Mouse (Mus musculus): Measurements from ENCODE around the gene Ptprk. TPM values are rescaled to one million over a fixed set of nuclear protein-coding genes. Genes with fewer than 3 reads are reported as not detected.

Gene Ptprk
- polyA plus RNA-seq, 1 experiment from 2014 or later = 22.3 TPM

DNA sequence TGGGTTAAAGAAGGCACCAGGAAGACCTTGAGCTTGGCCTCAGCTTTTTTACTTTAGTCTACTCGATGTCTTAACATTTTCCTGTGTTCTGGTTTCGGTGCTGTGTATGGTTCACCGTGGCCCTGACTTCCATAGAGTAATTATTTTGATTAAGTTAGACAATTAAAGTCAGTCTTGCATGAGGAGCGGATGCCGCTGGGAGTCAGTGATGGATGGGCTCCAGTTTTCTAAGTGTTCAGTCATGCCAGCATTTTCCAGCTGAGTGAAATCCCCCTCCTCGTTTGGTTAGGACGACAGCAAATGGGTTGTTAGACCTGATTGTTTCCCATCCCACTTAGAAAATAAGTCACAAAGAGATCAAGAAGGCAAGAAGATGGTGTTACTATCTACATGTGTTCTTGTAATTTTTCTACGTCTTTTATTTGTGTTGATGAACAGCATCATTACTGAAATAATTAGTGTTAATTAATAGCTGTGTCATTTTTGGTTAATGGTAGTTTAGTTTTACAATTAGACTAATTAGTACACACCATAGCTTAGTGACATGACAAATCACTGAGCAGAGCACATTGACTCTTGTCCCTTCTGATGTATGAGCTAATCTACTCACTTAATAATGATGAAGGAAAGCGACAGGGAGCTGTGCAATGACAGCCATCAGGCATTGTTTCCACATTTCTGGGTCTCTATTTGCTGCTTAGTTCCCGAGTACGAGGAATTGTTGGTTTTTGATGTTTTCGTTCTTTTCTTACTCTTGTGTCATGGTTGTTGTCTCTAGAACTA is 390.3 kb downstream of the Ptprk start:
- no peak overlapping the region for H3K9ac ChIP-seq (replicated peaks)
- no peaks in the 10 kb centered on the region for H3K9me3 ChIP-seq
- no peaks in the 10 kb centered on the region for H3K27me3 ChIP-seq
- H3K4me3 ChIP-seq (replicated peaks) = no peak overlapping the region
- no peaks in the 10 kb centered on the region for H3K4me1 ChIP-seq (replicated peaks)
- 62% methylated on average over 12 of the region's 12 CpGs for WGBS
- H3K27ac ChIP-seq = no peak overlapping the region
- H3K4me2 ChIP-seq (replicated peaks) = no peak overlapping the region
- H3K36me3 ChIP-seq = no peaks in the 10 kb centered on the region
- ATAC-seq = 0 out of 2 replicates have a peak, but pooled peaks have one; percentile 62

DNA sequence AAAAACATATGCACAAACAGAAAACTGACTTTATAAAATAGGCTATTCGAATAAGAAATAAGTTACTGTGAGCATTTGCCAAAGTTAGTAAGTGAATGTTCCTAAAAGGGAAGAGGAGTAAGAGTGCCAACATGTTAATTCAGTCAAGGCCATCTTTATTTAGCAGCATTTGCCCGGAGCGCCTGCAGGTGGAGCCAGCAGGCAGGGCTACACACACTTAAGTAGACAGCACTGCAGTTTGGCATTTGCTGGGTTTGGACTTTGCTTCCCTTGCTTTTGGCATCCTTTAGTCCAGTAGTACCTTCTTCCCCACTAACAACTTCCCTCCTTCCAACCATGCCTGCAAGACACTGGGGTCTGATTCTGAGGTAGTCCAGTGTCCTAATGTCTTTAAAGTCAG is 411.0 kb downstream of the Ptprk start:
- no peaks in the 10 kb centered on the region for H3K4me1 ChIP-seq (replicated peaks)
- no peaks in the 10 kb centered on the region for H3K27me3 ChIP-seq
- no peak overlapping the region for H3K4me3 ChIP-seq (replicated peaks)
- H3K9me3 ChIP-seq = no peaks in the 10 kb centered on the region
- no peaks in the 10 kb centered on the region for H3K36me3 ChIP-seq
- H3K27ac ChIP-seq = no peak overlapping the region
- H3K9ac ChIP-seq (replicated peaks) = no peak overlapping the region
- H3K4me2 ChIP-seq (replicated peaks) = no peak overlapping the region
- ATAC-seq = peak; percentile 70; the same call in 1 of the 2 replicates
- 30% methylated on average over 3 of the region's 3 CpGs for WGBS

DNA sequence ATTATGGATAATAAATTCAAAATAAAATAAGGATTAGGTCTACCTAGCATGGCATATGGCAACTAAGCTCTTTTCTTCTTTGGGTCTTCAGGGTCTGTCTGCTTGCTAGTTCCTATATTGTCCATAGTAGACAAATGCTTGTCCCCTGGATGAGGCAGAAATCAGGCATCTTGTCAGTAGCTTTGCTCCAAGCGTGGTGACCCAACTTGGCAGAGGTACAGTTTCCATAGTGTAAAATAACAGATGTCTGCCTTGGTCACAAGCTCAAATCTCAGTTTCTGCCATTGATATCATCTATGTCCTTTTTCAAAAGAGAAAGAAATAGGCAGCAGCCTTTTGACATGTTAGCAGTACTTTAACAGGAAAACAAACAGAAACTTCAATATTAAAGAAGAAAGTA is 416.4 kb downstream of the Ptprk start:
- no peak for ATAC-seq
- Histone ChIP-seq H3K9ac (replicated peaks) (no peak overlapping the region), H3K9me3 (no peaks in the 10 kb centered on the region), H3K4me3 (replicated peaks) (no peak overlapping the region), H3K27me3 (no peaks in the 10 kb centered on the region), H3K36me3 (no peaks in the 10 kb centered on the region), H3K4me1 (replicated peaks) (peaks cover 22% of the 10 kb centered on the region), H3K4me2 (replicated peaks) (no peak overlapping the region), H3K27ac (no peak overlapping the region)
- 79% methylated on average over 1 of the region's 1 CpGs for WGBS

DNA sequence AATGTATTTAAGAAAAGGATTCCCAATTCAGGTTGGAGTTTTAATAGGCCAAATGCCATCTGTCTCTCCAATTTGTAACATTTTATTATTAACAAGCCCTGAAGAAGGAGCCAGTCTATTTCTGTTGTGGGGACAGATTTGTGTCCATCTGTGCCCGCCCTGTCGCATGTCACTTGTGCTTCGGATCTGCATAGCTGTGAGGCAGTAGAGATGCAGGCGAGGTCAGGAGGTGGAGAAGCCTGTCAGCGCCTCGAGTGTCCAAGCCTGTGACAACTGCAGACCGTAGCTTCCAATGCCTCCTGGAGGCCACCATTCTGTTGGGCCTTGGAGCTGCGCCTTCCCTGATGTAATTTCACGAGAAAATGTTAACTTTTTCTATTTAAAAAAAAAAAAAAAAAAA is 417.6 kb downstream of the Ptprk start:
- H3K27me3 ChIP-seq = no peaks in the 10 kb centered on the region
- no peak overlapping the region for H3K9ac ChIP-seq (replicated peaks)
- 23% methylated on average over 9 of the region's 9 CpGs for WGBS
- H3K27ac ChIP-seq = no peak overlapping the region
- no peak overlapping the region for H3K4me3 ChIP-seq (replicated peaks)
- no peak for ATAC-seq
- peaks cover 22% of the 10 kb centered on the region for H3K4me1 ChIP-seq (replicated peaks)
- no peak overlapping the region for H3K4me2 ChIP-seq (replicated peaks)
- H3K9me3 ChIP-seq = no peaks in the 10 kb centered on the region
- H3K36me3 ChIP-seq = no peaks in the 10 kb centered on the region

DNA sequence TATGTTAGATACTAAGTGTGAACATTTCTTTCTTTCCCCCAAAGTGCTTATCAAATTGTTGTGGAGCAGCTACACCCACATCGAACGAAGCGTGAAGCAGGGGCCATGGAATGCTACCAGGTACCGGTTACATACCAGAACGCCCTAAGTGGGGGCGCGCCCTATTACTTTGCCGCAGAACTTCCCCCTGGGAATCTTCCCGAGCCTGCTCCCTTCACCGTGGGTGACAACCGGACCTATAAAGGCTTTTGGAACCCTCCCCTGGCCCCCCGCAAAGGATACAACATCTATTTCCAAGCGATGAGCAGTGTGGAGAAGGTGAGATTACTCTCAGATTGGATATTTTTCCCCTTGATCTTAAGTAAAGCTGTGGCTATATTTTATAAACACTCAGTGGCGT is 418.2 kb downstream of the Ptprk start:
- H3K9me3 ChIP-seq = no peaks in the 10 kb centered on the region
- H3K4me3 ChIP-seq (replicated peaks) = peak overlapping the region; percentile 24
- H3K36me3 ChIP-seq = no peaks in the 10 kb centered on the region
- peak; percentile 48 for ATAC-seq
- no peaks in the 10 kb centered on the region for H3K27me3 ChIP-seq
- H3K4me2 ChIP-seq (replicated peaks) = peak overlapping the region; percentile 54
- WGBS = 11% methylated on average over 14 of the region's 14 CpGs
- no peak overlapping the region for H3K9ac ChIP-seq (replicated peaks)
- H3K4me1 ChIP-seq (replicated peaks) = peaks cover 22% of the 10 kb centered on the region
- 0 out of 2 replicates have a peak overlapping the region, but pooled peaks have one; percentile 52 for H3K27ac ChIP-seq

DNA sequence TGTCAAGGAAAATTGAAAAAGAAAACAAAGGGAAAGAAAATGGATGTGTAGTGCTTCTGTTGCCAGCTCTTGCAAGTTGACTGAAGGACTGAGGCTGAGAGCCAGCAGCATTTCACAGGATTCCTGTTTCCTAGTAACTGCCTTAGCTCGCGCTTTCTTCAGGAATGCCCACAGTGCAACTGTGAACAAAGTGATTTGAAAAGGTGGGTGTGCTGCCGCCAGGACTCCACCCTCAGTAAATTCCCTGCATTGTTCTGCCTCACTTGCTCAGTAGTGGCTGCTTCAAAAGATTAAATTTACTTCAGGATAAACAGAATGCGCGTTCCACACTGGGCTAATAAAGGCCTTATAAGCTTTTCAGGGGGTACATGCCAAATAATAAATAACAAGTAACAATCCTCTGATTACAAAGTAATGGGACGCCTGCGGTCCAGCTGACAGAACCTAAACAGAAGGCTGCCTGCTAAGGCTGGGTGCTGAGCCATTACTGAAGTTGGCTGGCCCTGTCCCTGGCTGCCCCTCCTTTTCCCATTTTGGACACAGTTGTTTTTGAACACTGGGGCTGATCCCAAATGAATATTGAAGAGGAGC is 418.7 kb downstream of the Ptprk start:
- Histone ChIP-seq H3K9ac (replicated peaks) (peak overlapping the region; percentile 7; the same call in 1 of the 2 replicates), H3K9me3 (no peaks in the 10 kb centered on the region)
- WGBS = 3% methylated on average over 7 of the region's 7 CpGs

DNA sequence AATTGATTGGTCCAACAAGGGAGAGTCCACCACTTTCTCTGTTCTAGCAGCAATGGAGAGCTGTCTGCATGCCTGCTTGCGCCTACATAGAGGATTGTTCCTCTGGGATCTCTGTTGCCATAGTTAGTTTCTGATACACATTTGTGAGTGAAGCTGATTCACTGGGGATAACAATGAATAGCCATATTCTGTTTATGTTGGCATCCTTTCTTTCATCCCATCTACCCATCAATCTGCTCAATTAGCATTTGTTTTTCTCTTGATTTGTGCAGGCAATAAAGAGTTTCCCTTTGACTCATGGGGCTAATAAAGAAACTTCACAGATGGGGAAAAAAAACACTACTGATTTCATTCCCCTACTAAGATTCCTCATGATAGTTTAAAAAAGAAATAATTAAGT is 423.2 kb downstream of the Ptprk start:
- 86% methylated on average over 1 of the region's 1 CpGs for WGBS

More for the DNA sequence above, 418.7 kb downstream of the Ptprk start:
- peak; percentile 93 for ATAC-seq
- H3K27me3 ChIP-seq = no peaks in the 10 kb centered on the region
- H3K36me3 ChIP-seq = no peaks in the 10 kb centered on the region
- peak overlapping the region; percentile 52; the same call in 1 of the 2 replicates for H3K27ac ChIP-seq
- peak overlapping the region; percentile 54 for H3K4me2 ChIP-seq (replicated peaks)
- H3K4me3 ChIP-seq (replicated peaks) = peak overlapping the region; percentile 24; the same call in 1 of the 2 replicates
- peaks cover 22% of the 10 kb centered on the region for H3K4me1 ChIP-seq (replicated peaks)

DNA sequence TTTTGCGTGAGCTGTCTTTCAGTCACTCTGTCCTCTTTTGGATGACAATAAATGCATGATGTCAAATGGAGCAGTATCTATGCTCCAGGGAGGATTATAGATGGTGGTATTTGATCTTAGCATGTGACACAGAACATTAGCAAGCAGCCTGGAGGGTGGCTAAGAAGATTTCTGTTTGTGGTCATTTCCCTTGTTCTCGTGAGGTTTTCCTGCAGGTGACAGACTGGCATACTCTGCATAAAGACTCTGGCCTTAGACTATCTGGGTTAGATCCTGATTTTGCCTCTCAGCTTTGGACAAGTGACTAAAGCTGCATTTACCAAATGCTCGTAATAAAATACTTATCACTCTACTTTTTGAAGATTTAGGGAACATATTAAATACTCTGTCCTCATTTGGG is 423.9 kb downstream of the Ptprk start:
- H3K4me1 ChIP-seq (replicated peaks) = peaks cover 9% of the 10 kb centered on the region
- H3K9ac ChIP-seq (replicated peaks) = no peak overlapping the region
- no peak overlapping the region for H3K27ac ChIP-seq
- H3K4me3 ChIP-seq (replicated peaks) = no peak overlapping the region
- no peak overlapping the region for H3K4me2 ChIP-seq (replicated peaks)
- WGBS = 69% methylated on average over 3 of the region's 3 CpGs
- no peaks in the 10 kb centered on the region for H3K36me3 ChIP-seq
- ATAC-seq = no peak
- H3K9me3 ChIP-seq = no peaks in the 10 kb centered on the region
- H3K27me3 ChIP-seq = no peaks in the 10 kb centered on the region

More for the DNA sequence above, 423.2 kb downstream of the Ptprk start:
- Histone ChIP-seq H3K36me3 (no peaks in the 10 kb centered on the region), H3K4me1 (replicated peaks) (peaks cover 16% of the 10 kb centered on the region), H3K9me3 (no peaks in the 10 kb centered on the region), H3K9ac (replicated peaks) (no peak overlapping the region), H3K4me3 (replicated peaks) (no peak overlapping the region), H3K27ac (no peak overlapping the region), H3K27me3 (no peaks in the 10 kb centered on the region), H3K4me2 (replicated peaks) (no peak overlapping the region)
- no peak for ATAC-seq

DNA sequence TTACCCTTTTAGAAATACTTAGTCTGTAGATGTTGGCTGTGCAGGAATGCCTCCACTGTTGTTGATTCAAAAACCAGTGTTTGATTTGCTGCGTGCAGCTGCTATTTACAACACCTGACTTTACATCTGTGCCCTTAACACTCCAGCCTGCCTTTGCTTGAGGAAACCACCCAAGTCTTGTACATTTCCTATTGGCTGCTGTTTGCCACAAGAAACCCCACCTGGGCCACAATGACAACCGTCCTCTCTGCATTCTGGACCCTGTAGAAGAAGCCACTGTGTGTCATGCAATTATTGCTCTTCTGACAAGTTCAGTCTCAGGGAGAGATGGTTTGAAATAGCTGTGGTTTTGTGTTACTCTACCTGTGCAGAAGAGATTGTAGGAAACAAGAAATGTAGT is 439.0 kb downstream of the Ptprk start:
- Histone ChIP-seq H3K27ac (no peak overlapping the region), H3K27me3 (no peaks in the 10 kb centered on the region)
- ATAC-seq = no peak

DNA sequence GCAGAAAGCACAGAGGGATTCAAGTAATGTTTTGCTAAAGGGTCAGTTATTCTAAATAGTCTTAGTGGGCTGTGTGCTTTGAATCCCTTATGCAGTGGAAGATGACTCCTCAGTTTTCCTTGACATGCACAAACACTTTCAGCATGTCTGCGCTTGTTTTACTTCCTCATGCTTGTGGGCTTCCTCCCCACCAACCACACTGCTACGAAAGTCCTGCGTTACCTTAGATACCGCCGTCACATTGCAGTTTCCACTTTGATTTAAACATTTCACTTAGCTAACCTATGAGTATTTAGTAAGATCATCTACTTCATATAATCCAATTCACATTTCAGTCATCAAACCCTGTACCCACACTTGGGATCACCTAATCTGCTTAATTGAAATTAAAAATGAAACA is 441.5 kb downstream of the Ptprk start:
- no peaks in the 10 kb centered on the region for H3K27me3 ChIP-seq
- H3K4me2 ChIP-seq (replicated peaks) = no peak overlapping the region
- H3K9me3 ChIP-seq = no peaks in the 10 kb centered on the region
- no peaks in the 10 kb centered on the region for H3K4me1 ChIP-seq (replicated peaks)
- no peak overlapping the region for H3K27ac ChIP-seq
- no peak overlapping the region for H3K4me3 ChIP-seq (replicated peaks)
- WGBS = 92% methylated on average over 5 of the region's 5 CpGs
- H3K36me3 ChIP-seq = no peaks in the 10 kb centered on the region
- no peak for ATAC-seq
- H3K9ac ChIP-seq (replicated peaks) = no peak overlapping the region

More for the DNA sequence above, 439.0 kb downstream of the Ptprk start:
- 90% methylated on average over 2 of the region's 2 CpGs for WGBS
- Histone ChIP-seq H3K4me2 (replicated peaks) (no peak overlapping the region), H3K4me1 (replicated peaks) (no peaks in the 10 kb centered on the region), H3K4me3 (replicated peaks) (no peak overlapping the region), H3K36me3 (no peaks in the 10 kb centered on the region), H3K9me3 (no peaks in the 10 kb centered on the region), H3K9ac (replicated peaks) (no peak overlapping the region)

DNA sequence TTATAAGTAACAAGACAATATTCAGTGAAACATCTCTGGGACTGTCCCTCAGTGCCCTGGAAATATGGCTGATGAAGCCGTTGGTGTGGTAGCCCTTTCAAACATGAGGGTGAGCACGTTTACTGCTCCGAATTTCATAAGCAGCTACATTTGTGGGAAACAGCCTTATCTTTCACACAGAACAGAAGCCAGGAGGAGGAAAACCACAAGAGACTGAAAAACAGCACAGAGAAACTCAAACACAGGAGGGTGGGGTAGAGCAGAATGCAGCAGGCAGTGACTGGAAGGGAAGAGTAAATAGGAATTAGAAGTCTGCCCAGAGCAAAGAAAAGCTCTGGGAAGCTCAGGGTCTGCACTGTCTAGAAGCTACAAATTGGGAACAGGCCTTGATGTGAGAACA is 443.7 kb downstream of the Ptprk start:
- WGBS = 79% methylated on average over 3 of the region's 3 CpGs
- no peak for ATAC-seq

DNA sequence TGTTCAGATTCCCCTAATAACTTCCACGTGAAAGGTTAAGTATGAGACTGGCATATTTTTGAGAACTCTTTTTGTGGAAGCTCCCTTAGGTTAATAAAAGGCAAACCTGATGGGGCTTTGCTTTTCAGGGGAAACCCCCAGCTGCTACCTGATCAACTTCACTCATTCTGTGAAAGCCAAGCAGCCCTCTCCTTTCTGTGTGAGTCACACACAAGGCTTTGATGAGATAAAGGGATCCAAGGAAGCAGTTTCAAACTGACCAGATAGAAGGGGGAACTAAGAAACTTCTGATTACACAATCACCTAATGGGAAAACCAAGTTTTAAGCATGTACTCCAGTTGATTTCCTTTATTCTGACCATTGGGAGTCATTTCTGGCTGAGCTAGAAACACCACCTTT is 445.2 kb downstream of the Ptprk start:
- no peak overlapping the region for H3K27ac ChIP-seq
- H3K36me3 ChIP-seq = no peaks in the 10 kb centered on the region
- no peaks in the 10 kb centered on the region for H3K9me3 ChIP-seq
- no peaks in the 10 kb centered on the region for H3K27me3 ChIP-seq
- 83% methylated on average over 1 of the region's 1 CpGs for WGBS
- ATAC-seq = no peak
- H3K4me1 ChIP-seq (replicated peaks) = no peaks in the 10 kb centered on the region
- H3K4me2 ChIP-seq (replicated peaks) = no peak overlapping the region
- H3K4me3 ChIP-seq (replicated peaks) = no peak overlapping the region
- no peak overlapping the region for H3K9ac ChIP-seq (replicated peaks)

More for the DNA sequence above, 443.7 kb downstream of the Ptprk start:
- H3K27me3 ChIP-seq = no peaks in the 10 kb centered on the region
- no peak overlapping the region for H3K4me2 ChIP-seq (replicated peaks)
- H3K9me3 ChIP-seq = no peaks in the 10 kb centered on the region
- H3K4me1 ChIP-seq (replicated peaks) = no peaks in the 10 kb centered on the region
- H3K9ac ChIP-seq (replicated peaks) = no peak overlapping the region
- no peak overlapping the region for H3K27ac ChIP-seq
- H3K36me3 ChIP-seq = no peaks in the 10 kb centered on the region
- no peak overlapping the region for H3K4me3 ChIP-seq (replicated peaks)
